Mouse (Mus musculus) small intestine, adult 2 months (tissue): ENCODE measurements around the gene Gp1ba. TPM values are rescaled to one million over a fixed set of nuclear protein-coding genes. Genes with fewer than 3 reads are reported as not detected.
A peak's percentile ranks its signal among the peaks of the same experiment; 100 is the strongest.

ENCODE experiments used
- H3K27ac ChIP-seq: fragments of 200-500 bp; 2 replicates; pipeline ENCODE4 v1.5.1; 2012; ENCODE audit warnings: low read depth, low read length, control low read depth, inconsistent platforms; ENCODE audit not compliant: insufficient read depth
- H3K27me3 ChIP-seq: fragments of 200-500 bp; 2 replicates; pipeline ENCODE4 v1.6.1; 2012; ENCODE audit warnings: mild to moderate bottlenecking, moderate library complexity, low read length, inconsistent platforms; ENCODE audit not compliant: control insufficient read depth, insufficient read depth
- H3K36me3 ChIP-seq: fragments of 200-500 bp; 2 replicates; pipeline ENCODE4 v1.6.1; 2012; ENCODE audit warnings: mild to moderate bottlenecking, low read length, control low read depth, inconsistent platforms; ENCODE audit not compliant: control insufficient read depth, insufficient read depth
- H3K4me1 ChIP-seq: fragments of 200-500 bp; 2 replicates; pipeline ENCODE4 v1.6.1; 2012; ENCODE audit warnings: low read length, inconsistent platforms, mixed read lengths; ENCODE audit not compliant: control insufficient read depth, insufficient read depth, insufficient read length
- H3K4me3 ChIP-seq: fragments of 200-500 bp; 2 replicates; pipeline ENCODE4 v1.5.1; 2012; ENCODE audit warnings: low read depth, mild to moderate bottlenecking, control low read depth, inconsistent platforms, low read length, moderate library complexity
- CTCF ChIP-seq: fragments of 200-500 bp; IDR thresholded peaks from 2 replicates; pipeline ENCODE4 v1.5.1; 2012; ENCODE audit warnings: low read depth, mild to moderate bottlenecking, control low read depth, inconsistent platforms, low read length, moderate library complexity, mixed read lengths; ENCODE audit not compliant: insufficient replicate concordance, insufficient read length; ENCODE audit errors: extremely low read depth
- POLR2A ChIP-seq: fragments of 200-500 bp; IDR thresholded peaks from 2 replicates; pipeline ENCODE4 v1.6.1; 2012; ENCODE audit warnings: low read depth, mild to moderate bottlenecking, control low read depth, inconsistent platforms, low read length, moderate library complexity
- WGBS: fragments of 180-500 bp; shearing (Covaris S2); methylation state at CpG from one replicate; pipeline ENCODE4 v1.1.7; 2018; 5-methylcytosine and 5-hydroxymethylcytosine counted together
- polyA plus RNA-seq: library from polyadenylated mRNA; depleted of rRNA; stranded (reverse); fragments of >200 nt; gene quantifications from 2 replicates; pipeline ENCODE4 v1.2.3, GENCODE M21; 2012

The Gp1ba gene
- polyA plus RNA-seq, 1 experiment = 0.04 TPM

DNA sequence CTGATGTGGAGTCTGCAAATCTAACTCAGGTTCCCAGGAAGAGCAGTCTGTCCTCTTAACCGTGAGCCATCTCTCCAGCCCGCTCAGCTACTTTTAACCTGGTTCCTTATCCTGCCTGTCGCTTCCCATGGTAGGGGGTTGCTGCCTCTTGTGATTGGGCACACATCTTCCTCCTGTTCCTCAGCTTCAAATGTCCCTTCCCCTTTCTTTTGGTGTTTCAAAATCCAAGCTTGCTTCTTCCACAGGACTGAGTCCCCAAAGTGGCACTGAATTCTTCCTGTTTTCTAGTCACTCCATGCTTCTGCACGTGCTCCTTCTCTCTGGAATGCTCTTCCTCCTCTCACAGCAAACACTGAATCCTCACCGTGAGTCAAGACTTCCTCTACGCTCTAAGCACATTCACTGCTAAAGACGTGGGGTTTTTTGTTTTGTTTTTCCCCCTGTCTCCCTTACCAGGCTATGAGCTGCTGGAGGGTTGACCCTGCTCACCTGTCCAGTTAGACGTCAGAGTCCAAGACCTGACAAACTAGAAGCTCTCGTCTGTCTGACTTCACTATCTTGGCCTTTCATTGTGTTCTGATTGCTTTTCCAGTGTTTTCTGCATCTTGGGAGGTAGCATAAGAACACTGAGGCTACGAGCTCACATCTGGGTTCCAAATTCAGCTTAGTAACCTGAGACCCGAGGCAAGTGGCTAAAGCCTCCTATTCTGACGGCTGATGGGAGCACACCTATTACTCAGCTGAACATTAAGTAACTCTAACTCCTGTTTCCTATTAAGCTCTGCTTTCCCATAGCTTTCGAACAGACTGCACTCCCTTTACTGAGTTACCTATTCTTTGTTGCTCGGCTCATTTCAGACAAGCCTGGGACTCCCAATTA lies 28.6 kb downstream of the Gp1ba start:
- peak overlapping the region; percentile 6; the same call in 1 of the 2 replicates for H3K27ac ChIP-seq
- TF ChIP-seq POLR2A (no peak), CTCF (no peak)
- H3K27me3 ChIP-seq = no peaks in the 10 kb centered on the region
- WGBS = 59% methylated on average over 14 of the region's 14 CpGs
- peaks cover 4% of the 10 kb centered on the region; the same call in 1 of the 2 replicates for H3K4me1 ChIP-seq
- no peak overlapping the region for H3K4me3 ChIP-seq
- peaks cover 37% of the 10 kb centered on the region for H3K36me3 ChIP-seq

DNA sequence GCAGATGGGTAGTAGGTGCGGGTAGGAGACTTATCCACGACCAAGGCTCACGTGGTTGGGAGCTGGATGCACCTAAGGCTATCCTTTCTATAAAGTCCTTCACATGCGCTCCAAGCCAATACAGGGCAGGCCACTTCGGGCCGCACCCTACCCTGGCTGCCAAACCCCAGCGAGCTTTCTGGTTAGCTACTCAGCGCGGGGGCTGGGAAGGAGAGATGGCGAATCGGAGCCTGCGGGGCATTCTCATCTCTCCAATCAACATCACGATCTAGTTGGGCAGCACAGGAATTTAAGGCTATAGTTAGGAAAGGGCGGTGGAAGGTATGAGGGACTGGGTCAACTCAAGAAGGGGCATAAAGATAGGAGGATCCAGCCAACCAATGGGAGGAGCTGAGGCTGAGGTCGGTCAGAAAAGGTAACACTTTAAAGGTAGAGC lies 29.4 kb downstream of the Gp1ba start:
- TF ChIP-seq CTCF = no peak
- peak; percentile 36; the same call in 1 of the 2 replicates for TF ChIP-seq POLR2A
- peak overlapping the region; percentile 90 for H3K27ac ChIP-seq

DNA sequence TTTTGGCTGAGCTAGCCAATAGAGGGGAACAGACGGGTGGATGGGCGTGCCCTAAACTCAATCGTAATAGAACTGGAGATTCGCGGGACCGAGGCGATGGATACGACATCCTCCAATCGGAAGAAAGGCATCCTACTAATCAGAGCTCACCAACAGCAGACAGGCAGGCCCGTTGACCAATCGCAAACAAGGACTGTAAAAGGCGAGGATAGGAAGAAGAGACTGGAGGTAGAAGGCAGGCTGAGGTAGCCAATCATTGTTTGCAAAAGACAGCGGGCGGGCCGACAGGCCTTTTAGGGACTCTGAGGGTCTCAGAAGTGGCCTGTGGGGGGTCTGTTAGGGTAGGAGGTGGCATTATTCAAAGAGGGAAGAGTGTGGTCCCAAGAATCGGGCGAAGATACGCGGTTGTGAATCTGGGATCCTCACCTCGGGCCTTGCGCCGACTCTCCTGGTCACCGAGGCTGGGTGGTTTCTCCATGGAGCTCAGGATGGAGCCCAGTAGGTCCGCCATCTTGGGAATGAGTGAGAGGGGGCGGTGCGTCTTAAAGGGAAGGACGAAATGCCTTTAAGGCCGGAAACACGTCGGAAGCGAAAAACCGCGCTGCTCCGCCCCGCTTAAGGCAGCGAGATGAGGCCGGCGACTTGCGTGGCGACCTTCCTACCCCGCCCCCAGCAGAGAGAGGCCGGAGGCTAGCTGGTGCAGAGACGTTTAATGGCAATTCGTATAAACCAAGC lies 30.0 kb downstream of the Gp1ba start, which contains the start of gene Spag7:
Gene Spag7, minus strand, starts transcription at position 646 of the 735 bp plus-strand sequence.
- Histone ChIP-seq H3K27ac (peak within 1 kb of the TSS; percentile 96), H3K27me3 (no peaks in the 10 kb centered on the region), H3K36me3 (peaks cover 34% of the 10 kb centered on the region), H3K4me3 (peak within 1 kb of the TSS; percentile 84), H3K4me1 (peaks cover 4% of the 10 kb centered on the region; the same call in 1 of the 2 replicates)
- TF ChIP-seq POLR2A = peak; percentile 42
- no peak for TF ChIP-seq CTCF
- WGBS = under 1% methylated on average over 44 of the region's 44 CpGs

More for the DNA sequence above, 29.4 kb downstream of the Gp1ba start:
- H3K27me3 ChIP-seq = no peaks in the 10 kb centered on the region
- peak overlapping the region; percentile 84 for H3K4me3 ChIP-seq
- H3K4me1 ChIP-seq = peaks cover 4% of the 10 kb centered on the region; the same call in 1 of the 2 replicates
- H3K36me3 ChIP-seq = peaks cover 33% of the 10 kb centered on the region
- under 1% methylated on average over 15 of the region's 15 CpGs for WGBS

DNA sequence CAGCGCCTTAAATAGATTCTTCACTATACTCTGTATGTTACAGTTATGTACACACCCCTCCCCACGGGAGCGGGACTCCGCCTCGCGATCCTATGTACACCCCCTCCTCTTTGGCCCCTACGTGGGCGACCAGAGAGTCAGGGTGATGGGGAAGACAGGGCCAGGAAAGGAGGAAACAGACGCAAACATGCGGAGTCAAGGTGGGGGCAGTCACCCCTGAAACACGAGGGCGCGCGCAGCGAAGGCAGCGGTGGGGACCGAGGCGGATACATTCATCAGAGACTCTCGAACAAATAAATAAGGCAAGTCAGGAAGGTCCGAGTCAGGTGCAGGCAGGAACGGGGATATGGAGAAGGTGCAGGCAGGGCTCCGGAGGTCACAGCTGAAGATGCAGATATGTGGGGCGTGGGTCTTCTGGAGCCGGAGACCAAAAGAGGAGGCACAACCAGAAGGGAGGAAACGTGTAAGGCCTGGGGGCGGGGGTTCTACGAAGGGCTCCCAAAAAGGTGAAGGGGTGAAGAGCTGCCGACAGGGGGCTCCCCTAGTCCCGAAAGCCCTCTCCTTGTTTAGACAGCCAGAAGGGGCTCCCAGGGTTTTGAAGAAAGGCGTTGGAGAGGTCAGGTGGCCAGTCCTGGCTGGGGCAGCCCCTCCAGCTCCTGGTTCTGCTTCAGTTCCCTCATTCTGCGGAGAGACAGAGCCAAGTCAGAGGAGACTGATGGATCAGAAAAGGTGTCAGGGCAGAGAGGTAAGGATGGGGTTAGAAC lies 30.8 kb downstream of the Gp1ba start:
- Histone ChIP-seq H3K4me3 (peak overlapping the region; percentile 84), H3K36me3 (peaks cover 34% of the 10 kb centered on the region), H3K4me1 (peaks cover 4% of the 10 kb centered on the region; the same call in 1 of the 2 replicates), H3K27me3 (no peaks in the 10 kb centered on the region), H3K27ac (peak overlapping the region; percentile 96)
- peak; percentile 43; the same call in 1 of the 2 replicates for TF ChIP-seq CTCF
- no peak for TF ChIP-seq POLR2A
- 1% methylated on average over 31 of the region's 31 CpGs for WGBS

DNA sequence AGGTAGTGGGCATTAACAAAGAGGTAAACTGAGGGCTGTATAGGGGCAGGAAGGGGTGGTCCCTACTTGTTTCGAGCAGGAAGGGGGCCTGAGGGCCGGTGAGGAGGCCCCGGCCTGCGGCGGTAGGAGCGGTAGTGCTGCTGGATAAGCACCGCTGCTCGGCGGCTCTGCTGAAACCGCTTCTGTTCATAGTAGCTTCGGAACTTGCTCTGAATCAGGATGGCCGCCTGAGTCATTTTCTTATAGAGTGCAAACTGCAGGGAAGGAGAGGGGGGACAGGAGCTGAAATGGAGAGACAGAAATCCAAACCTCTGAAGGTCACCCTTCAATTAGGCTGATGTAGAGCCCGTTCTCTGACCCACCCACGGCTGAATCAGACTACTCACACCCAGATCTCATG lies 31.6 kb downstream of the Gp1ba start:
- 73% methylated on average over 14 of the region's 14 CpGs for WGBS
- Histone ChIP-seq H3K27me3 (no peaks in the 10 kb centered on the region), H3K27ac (peak overlapping the region; percentile 96; the same call in 1 of the 2 replicates), H3K4me1 (peaks cover 6% of the 10 kb centered on the region), H3K36me3 (peaks cover 33% of the 10 kb centered on the region), H3K4me3 (peak overlapping the region; percentile 84; the same call in 1 of the 2 replicates)
- TF ChIP-seq POLR2A = no peak

DNA sequence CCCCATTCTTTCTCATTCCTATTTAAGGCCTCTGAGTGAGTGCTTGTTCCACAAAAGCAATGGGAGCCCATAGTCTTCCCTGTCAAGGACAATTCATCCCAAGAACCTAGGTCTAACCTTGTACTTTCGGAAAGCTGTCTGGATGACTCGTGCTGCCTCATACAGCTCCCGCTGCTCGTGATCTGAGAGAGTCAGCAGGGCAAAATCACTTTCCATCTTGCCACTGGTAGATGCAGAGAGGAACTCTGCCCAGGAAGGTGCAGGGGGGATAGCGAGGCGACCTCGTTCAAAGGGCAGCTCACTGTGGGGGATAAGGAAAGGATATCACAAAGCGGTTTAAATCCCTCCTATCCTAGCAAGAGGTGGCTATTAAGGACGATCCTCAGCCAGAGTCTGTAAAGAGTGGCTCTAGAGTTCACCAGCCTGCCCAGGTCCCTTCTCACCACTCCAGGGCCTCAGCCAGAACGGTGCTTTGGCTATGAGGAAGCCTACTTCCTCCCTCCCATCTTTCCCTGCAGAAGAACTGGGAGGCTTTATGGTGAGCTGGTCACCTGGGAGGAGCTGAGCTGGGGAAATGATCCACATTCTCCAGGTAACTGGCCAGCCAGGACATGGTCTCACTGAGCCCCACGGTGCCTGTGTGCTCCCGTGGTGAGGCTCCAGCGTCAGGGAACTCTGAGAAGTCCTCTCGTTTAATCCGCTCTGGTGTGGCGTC lies 32.6 kb downstream of the Gp1ba start:
- Histone ChIP-seq H3K4me3 (no peak overlapping the region), H3K27me3 (no peaks in the 10 kb centered on the region), H3K36me3 (peaks cover 43% of the 10 kb centered on the region), H3K4me1 (peaks cover 7% of the 10 kb centered on the region), H3K27ac (no peak overlapping the region)
- WGBS = 81% methylated on average over 16 of the region's 16 CpGs
- TF ChIP-seq POLR2A = no peak
- no peak for TF ChIP-seq CTCF
